Mouse (Mus musculus) spleen, postnatal 4 days (tissue): ENCODE measurements around the gene Idh1.
A peak's percentile ranks its signal among the peaks of the same experiment; 100 is the strongest.
"Not testable (repeated sequence)": the region's sequence is repeated elsewhere in the genome, so short reads cannot be mapped to it uniquely, and the experiment has no call there.

Experiments used
- DNase-seq, 2 experiments: peaks; one replicate each; pipeline ENCODE4 v3.0.0; 2022; ENCODE audit warnings: low spot score in 2 of 2

The Idh1 gene

DNA sequence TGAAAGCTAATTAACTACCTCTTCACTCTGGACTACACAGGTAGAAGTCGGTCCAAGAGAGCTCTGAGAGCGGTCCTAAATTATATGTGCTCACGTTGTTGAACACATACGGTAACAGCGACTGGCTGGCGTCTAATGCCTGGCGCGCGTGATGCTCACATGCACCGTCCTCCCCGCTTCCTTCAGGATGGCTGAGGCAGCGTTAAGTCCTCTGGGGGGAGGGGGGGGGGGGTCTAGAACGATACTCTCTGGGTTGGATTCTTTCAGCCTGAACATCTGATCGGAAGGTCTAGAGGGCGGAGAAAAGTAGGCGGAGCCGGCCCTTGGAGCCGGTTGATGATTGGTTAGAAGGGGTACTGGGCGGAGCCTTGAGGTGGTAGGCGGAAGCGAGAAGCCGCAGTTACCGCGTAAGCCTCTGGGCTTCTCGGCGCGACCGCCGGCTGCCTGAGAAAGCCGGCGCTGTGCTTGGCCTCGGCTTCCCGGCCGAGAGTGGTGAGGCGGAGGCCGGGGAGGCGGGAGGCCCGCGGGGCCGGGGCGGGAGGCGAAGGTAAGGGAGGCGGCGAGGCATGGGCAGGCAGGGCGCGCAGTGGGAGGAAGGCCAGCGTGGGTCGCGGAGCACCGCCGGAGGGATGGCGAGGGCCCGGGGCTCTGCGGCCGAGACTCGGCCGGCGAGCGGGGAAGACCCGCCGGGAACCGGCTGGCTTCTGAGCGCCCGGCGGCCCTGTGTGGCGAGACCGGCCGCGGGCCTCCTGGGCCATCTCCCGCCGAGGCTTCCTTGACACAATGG, at the start of gene Idh1, which contains the start of gene Pikfyve:
TSS of gene Idh1 (minus strand) at position 214 of the 787 bp plus-strand sequence.
TSS of gene Pikfyve (plus strand) at position 397 of the 787 bp plus-strand sequence.
- DNase-seq = peak; percentile 97

DNA sequence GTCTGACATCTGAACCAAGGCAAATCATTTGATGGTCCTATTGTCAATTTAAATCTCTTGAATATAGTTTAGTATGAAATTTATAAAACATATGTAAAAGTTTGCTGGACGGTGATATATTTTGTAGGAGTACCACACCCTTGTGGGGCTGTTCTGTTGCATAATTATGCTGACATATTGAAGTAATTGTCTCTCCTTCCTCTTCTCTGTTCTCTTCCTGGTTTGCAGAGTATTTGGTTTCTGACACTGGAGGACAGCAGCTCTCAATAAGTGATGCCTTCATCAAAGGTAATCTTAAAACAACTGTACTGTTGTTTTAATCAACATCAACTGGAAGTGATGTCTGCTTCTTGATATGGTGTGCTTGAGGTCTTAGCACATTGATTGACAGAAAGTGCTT, 44.3 kb upstream of the Idh1 start:
- DNase-seq = no peak

DNA sequence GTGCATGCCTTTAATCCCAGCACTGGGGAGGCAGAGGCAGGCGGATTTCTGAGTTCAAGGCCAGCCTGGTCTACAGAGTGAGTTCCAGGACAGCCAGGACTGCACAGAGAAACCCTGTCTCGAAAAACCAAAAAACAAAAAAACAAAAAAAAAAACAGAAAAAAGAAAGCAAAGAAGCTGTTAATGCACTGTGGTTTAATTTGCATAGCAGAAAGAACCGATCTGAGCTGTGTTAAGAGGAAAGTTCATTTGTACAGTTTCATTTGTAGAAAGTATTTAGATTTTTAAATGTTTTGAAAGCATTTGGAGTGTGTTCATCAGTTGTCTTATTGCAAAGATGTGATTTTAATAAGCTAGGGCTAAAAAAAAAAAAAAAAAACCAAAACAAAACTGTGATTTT, 43.5 kb upstream of the Idh1 start:
- not testable (repeated sequence) for DNase-seq

DNA sequence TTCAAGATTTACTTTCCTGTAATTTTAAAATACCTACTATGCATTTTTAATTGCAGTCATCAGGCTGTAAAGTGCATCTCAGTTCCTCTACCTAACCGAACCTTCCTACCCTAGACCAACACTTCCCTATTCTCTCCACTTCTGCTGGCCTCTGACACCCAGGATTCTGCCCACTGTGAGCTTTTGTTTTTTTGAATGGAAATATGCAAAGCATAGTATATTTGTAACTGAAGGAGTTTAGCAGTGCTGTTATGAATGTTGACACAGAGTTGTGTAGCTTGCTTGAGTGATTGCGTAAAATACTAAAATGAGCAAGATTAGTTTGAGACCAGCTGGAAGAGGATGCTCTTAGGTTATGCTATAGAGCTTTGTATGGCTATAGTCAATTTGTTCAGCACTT, 41.4 kb upstream of the Idh1 start:
- DNase-seq = no peak

DNA sequence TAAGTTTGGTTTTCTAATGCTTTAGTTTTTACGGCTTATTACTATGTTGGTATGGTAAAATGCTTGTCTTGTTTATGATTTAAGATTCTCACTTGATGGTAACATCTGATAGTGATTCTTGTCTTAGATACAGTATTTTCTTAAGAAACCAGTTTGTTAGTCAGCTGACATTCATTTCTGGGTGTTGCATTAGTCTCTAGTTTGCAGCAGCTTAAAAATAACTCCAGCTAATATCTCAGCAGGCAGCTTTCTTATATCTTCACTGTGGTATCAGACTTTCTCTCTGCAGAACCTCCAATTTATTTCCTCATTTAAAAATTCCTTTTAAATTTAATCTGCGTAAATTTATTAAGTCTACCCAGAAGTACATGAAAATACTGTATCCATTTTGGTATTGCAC, 37.4 kb upstream of the Idh1 start:
- DNase-seq = no peak

DNA sequence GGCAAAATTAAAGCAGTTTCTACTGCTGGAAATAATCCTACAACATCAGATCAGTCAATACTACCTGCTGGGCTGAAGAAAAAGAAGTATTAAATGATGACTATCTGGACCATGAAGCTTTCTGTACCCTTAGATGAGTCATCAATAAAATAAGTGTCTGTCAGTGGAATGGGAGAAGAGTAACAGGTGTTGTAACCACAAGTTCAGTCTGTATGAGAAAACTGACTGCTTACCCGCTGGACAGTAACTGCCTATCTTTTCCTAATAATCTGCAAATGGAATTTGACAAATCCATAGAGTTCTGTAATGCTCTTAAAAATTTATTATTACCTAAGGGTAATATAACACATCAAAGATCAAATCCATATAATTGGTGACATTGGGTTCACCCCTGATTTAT, 31.7 kb upstream of the Idh1 start:
- no peak for DNase-seq

DNA sequence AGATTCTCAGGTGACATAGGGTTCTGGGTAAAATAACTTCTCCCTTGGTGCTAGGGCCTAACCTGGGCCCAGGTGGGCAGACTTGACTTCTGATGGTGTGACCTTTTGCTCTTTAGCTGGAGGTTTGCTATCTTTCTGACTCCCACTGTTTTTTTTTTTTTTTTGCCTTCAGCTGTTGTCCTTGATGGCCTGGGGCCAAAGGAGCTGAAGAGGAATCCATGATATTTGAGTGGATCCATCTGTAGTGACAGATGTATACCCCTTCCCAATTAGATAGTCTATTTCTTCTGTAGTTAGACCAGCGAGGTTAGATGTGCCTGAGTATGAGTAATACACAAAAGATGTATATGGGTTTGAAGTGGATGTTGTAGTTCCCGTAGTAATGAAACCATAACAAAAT, 31.3 kb upstream of the Idh1 start:
- no peak for DNase-seq

DNA sequence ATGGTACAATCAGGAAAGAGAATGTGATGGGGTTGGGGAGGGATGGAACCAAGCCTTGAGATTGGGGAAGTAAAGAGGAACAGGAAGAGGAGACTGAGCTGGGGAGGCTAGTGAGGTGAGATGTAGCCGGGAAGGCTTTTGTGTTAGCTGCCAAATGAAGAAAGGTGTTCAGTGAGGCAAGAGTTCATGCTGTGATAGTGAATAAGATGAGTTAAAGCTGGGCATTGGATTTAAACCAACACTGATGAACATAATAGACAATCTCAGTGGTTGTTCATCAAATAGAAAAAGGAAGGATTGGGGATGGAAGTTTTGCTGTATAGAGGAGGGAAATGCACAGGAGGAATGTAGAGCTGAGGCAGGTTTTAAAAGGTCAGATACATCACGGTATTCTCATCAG, 26.9 kb upstream of the Idh1 start:
- no peak for DNase-seq

DNA sequence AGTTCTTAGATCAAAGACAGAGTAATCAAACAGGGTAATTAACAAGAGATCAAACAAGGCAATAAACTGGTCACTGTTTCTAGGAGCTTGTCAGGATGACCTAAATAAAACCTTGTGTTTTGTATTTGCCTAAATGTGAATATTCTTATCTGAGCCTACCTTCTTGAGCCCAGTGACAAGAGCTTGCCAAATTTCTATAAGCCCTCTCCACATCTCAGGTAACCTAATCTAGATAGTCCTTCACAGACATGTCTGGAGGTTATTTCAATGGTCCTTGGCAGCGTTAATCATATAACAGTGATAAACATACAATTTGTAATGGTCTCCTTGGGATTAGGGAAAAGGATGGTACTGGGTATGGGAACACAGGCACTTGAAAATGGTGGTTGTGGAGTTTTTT, 18.0 kb upstream of the Idh1 start:
- DNase-seq = no peak

DNA sequence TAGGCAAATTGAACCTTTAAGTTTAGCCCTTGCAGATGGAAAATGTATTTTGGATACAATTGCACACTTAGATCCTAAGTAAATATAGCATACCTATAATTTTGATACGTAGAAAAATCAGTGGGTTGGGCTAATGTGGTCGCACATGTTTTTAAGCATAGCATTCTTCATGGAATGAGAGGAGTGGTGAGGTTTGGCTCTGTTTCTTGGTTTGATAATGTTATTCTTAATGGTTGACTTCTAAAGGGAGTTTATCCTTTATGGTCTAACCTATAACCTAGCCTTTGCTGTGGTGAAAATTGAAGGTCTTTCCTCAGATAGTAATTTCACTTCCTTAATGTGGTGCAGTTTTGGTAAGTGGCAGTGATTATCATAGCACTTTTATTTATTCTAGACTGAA, 12.6 kb upstream of the Idh1 start:
- DNase-seq = no peak

DNA sequence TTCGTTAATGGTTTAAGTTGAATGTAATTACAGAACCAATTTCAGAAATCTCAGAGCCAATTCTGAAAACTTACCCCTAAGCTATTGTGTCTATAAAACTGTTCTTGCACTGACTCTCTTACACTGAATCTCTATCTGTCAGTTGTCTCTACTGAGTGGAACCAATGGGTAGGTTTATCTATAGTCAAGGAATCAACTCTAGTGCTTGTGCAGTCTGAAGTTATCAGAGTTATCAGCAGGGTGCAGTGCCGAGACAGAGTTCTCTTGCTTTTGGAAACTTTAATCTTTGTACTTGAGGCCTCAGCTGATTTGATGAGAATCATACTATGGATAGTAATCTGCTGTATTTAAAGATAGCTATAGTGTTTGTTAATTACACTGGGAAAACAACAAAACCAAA, 12.1 kb upstream of the Idh1 start:
- no peak for DNase-seq

DNA sequence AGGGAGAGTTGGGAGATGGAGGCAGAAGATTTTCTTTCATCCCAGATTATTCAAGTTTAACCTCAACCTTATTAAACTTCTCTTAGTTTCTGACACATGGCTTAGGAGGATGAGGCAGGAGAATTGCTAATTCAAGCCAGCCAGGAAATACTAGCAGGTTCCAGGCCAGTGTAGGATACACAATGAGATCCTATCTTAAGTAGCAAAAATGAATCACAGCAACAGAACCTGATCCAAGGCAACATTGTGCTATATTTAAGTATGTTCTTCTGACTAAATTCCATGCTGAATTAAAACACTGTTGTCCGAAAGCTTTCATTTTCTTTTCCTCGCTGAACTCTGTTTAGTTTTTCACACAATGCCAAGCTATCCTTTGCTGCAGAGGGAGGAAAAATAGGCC, 6.9 kb upstream of the Idh1 start:
- DNase-seq = no peak

DNA sequence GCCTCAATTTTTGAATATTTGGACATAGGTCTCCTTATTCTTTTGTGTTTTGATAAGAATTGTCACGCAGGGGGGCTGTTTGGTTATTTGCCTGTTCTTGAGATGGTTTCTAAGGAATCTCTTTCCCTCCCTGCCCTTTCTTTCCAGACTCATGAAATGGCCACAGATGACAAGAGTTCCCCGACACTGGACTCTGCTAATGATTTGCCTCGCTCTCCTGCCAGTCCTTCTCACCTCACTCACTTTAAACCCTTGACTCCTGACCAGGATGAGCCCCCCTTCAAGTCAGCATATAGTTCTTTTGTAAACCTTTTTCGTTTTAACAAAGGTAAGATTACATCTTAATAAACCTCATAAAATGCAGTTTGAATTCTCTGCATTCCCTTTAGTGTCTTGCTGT, 3.9 kb upstream of the Idh1 start:
- no peak for DNase-seq

DNA sequence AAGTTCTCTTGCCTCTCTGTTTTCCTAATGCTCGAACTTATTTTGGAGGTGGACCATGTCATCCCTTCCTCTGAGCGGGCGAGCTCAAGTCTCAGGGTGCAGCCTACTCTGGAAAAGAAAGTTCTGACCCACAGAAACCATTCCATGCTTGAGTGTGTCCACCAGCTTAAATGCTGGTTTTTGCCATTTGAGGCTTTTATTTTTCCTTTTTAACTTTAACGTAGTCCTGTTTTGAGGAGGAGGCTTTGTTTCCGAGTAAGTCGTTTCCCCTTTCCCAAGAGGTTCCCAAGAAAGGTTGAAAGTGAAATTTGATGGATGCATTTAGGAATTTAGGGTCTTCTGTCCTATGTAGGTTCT, 752 bp upstream of the Idh1 start:
- no peak for DNase-seq

DNA sequence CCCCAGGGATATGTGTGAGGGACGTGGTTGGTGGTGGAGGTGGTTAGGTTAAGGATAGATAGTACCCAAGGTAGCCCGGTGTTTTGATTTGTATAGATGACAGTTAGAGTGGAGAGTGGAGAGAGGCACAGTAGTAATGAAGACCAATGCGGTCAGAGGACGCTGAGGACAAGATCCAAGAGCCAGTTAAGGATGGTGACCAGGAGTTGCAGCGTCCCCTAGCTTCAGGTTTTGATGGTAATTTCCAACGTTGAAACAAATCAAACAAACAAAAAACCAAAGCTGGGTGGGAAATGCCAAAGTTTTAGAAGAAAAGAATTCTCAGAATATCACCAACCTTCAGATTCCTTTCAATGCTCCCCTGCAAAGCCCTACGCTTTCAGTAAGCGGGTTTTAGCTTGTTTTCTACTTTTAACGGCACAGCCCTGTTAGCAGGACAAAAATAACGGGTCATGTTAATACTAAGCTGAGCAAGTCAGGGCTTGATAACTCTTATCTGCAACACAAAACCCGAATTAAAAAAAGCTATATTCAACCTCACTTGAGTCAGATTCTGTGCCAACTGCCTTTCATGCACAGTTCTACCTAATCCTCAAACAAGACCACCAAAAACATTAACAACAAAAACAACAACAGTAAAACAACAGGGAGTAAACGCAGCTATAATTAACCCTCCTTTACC, 635 bp downstream of the Idh1 start:
- no peak for DNase-seq

DNA sequence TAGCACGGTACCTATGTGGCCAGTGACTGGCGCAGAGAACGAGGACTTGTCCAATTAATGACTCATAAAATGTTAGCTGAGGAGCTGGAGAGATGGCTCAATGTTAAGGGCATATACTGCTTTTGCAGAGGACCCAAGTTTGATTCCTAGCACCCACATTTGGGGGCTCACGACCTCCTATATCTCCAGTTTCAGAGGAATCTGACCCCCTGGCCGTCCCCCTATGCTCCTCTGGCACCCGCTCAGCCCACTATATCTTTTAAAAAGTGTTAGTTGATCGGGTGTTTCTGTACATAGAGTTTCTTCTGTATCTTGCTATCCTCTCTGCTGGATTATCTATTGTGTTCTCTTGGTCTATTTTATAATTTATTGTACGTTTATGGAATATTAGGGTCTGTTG, 1.3 kb downstream of the Idh1 start:
- DNase-seq = no peak

DNA sequence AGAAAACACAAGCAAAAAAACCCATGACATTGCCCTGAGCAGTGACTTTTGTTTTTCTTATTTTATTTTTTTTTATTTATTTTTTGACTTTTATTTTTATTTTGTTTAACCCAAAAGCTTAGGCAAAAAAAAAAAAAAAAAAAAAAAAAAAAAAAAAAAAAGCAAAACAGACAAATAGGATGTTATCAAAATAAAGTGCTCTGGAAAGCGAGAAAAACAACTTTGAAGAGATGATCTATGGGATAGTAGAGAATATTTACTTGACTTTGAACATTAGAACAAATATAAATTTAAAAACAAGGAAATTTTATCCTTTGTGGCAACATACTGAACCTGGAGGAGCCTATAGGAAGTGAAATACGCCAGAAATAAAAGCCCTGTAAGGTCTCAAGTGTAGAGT, 2.3 kb downstream of the Idh1 start:
- no peak for DNase-seq

DNA sequence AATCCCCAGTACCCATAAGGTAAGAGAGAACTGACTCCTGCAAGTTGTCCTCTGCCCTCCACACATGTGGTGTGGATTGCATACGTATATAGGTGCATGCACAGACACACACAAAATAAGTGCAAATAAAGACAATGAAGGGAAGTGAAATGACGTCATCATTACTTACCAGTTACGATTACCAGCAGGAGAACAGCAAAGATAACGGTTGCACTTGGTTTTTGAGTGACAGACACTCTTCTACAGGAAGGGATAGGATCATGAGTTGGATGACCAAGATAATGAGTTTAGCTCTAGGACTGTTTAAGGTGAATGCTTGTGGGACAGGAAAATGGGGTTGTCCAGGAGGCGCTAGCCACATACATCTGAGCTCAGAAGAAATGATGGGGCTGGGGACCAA, 4.8 kb downstream of the Idh1 start:
- DNase-seq = no peak

DNA sequence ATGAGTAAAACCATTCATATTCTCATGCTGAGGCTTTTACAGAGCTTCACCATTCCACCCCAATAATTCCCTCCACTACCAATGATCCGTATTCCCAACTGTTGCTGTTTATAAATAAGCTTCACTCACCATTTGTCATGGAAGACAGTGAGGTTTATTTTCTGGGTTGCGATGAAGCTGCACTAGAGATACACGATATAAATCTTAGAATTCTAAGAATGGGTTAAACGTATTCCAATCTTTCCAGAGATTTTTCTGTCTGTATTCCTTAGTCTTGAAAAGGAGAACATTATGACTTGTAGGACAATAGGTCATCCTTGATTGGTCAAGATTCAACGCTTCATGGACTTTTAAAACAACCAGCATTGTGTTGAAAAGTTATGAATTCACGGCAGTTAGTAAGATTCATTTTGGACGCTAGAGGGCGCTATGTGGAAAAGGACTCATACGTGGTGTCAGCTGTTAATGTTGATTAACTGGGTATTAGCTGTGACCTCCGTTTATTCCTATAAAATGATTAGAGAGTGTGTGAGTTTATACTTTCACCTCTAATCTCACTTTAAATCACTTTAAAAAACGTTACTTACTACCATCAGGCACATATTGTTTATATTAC, 6.6 kb downstream of the Idh1 start:
- DNase-seq = peak; percentile 70 to 86

DNA sequence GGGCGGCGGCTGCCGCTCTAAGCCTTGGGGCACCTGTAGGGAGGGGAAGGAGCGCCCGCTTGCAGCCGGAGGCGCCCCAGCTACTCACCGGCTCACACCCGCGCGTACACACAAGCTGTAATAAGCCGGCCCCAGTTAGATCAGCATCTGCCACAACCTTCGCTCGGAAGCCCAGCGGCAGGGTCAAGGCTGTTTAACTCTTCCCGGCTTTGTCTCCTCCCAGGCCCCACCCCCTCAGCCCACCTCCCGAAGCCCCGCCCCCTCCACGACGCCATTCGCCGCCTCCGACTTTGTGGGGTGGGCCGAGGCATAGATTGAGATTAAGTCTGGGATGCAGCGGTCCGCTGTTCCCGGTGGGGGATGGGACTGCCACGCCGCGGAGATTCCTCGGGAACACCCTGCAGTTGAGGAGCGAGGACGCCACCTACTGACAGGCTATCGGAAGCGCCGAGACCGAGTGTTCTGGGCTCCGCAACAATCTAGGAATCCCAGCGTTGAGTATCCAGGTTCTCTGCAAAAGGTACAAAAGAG, 7.3 kb downstream of the Idh1 start:
- DNase-seq = peak; percentile 85 to 93

DNA sequence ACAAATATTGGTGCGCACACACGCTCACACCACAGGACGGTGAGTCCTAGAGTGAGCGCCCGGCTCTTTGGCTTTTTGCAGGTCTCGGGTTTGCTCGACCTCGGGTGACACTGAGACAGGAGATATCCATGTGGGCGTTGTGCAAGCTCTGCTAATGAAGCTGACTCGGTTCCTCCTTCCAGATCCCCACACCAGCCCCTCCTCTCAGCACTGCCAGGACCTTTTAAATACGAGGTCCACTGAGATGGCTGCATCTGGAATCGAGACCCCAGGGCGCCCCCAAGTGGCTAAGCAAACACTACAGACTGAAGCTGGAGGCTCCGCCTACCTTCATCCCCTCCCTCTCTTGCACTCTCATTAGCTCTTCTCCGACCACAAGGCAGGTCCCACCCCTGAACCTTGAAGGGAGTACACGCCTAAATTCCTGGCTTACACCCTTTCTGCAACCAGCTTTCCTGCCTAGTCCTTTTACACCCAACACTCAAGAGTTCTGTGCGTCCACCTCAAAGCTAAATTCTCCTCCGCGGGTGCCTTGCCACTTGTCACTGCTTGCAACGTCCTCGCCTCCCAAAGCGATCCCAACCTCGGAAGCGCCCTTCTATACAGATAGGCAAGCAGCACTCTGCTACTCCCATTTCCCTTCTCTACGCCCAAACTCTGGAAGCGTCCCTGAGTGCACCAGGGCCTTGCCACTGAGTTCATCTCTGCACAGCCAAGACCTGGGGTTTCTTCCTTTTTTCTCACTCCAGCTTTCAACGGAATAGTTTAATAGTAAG, 8.0 kb downstream of the Idh1 start:
- peak; percentile 89 to 94 for DNase-seq

DNA sequence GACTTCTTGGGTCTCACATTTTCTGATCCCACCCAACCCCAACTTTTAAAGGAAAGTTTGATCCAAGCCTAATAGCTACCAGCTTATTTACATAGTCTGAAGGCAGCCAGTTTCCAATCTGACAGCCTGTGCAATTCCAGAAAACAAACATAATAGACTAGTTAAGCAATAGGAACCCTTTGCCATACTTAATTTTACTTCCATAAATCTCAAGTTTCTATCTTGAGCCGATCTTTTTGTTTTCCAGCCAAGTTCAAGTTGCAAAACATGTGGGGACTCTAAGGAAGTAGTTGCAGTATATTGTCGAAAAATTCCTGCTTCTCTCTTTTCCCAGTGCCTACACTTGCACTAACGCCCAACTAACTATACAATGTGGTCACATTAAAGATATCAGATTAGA, 8.8 kb downstream of the Idh1 start:
- DNase-seq = no peak
